Mouse (Mus musculus) lung, adult 2 months (tissue): Measurements from ENCODE around the gene Robo1.

Experiments
- CTCF ChIP-seq: fragments of 200-500 bp; IDR thresholded peaks from 2 replicates; pipeline ENCODE4 v1.5.1; 2011; ENCODE audit warnings: mild to moderate bottlenecking, low read length, control low read depth; ENCODE audit not compliant: insufficient read depth
- POLR2A ChIP-seq: fragments of 200-500 bp; IDR thresholded peaks from 2 replicates; pipeline ENCODE4 v1.6.1; 2011; ENCODE audit warnings: low read depth, mild to moderate bottlenecking, control low read depth, low read length, borderline replicate concordance; ENCODE audit errors: extremely low read depth

GRCm38 (mm10) chr16:72854101-72854500 is 546.0 kb downstream of the Robo1 start:
- TF ChIP-seq CTCF (no peak), POLR2A (no peak)
